Mouse (Mus musculus): ENCODE measurements around the gene Dlgap3. TPM values are rescaled to one million over a fixed set of nuclear protein-coding genes. Genes with fewer than 3 reads are reported as not detected.

The Dlgap3 gene
- polyA plus RNA-seq, 1 experiment from 2014 or later: 0.73 TPM

GRCm38 (mm10) chr4:127215799-127216198 is 46.8 kb downstream of the Dlgap3 start:
- peaks cover 45% of the 10 kb centered on the region for H3K27me3 ChIP-seq (replicated peaks)
- H3K27ac ChIP-seq (ENCODE audit: poor library complexity, severe bottlenecking): no peak overlapping the region
- no peaks in the 10 kb centered on the region for H3K9me3 ChIP-seq (replicated peaks)
- H3K4me2 ChIP-seq: peak overlapping the region; percentile 31; the same call in 1 of the 2 replicates
- no peaks in the 10 kb centered on the region for H3K36me3 ChIP-seq
- H3K4me1 ChIP-seq (replicated peaks): peaks cover 14% of the 10 kb centered on the region
- H3K9ac ChIP-seq: no peak overlapping the region
- peak; percentile 64; the same call in 1 of the 2 replicates for ATAC-seq (ENCODE audit: insufficient number of reproducible peaks, low FRiP score)
- WGBS: 23% methylated on average over 6 of the region's 9 CpGs
- H3K4me3 ChIP-seq: no peak overlapping the region

GRCm38 (mm10) chr4:127216251-127216651 is 47.2 kb downstream of the Dlgap3 start:
- Histone ChIP-seq H3K4me3 (no peak overlapping the region), H3K36me3 (no peaks in the 10 kb centered on the region), H3K27me3 (replicated peaks) (peaks cover 45% of the 10 kb centered on the region), H3K4me2 (0 out of 2 replicates have a peak overlapping the region, but pooled peaks have one; percentile 31), H3K9me3 (replicated peaks) (no peaks in the 10 kb centered on the region), H3K27ac (ENCODE audit: poor library complexity, severe bottlenecking) (no peak overlapping the region), H3K9ac (no peak overlapping the region), H3K4me1 (replicated peaks) (peaks cover 14% of the 10 kb centered on the region)
- no peak for ATAC-seq (ENCODE audit: insufficient number of reproducible peaks, low FRiP score)
- 65% methylated on average over 4 of the region's 4 CpGs for WGBS

- Histone ChIP-seq H3K27ac (ENCODE audit: poor library complexity, severe bottlenecking) (no peak overlapping the region), H3K4me3 (no peak overlapping the region), H3K36me3 (no peaks in the 10 kb centered on the region), H3K27me3 (replicated peaks) (peaks cover 45% of the 10 kb centered on the region), H3K4me2 (no peak overlapping the region), H3K4me1 (replicated peaks) (peaks cover 14% of the 10 kb centered on the region), H3K9ac (no peak overlapping the region), H3K9me3 (replicated peaks) (no peaks in the 10 kb centered on the region)
- ATAC-seq (ENCODE audit: insufficient number of reproducible peaks, low FRiP score): no peak
- 56% methylated on average over 11 of the region's 11 CpGs for WGBS
Measured at GRCm38 (mm10) chr4:127217048-127217447, 48.0 kb downstream of the Dlgap3 start.

- H3K4me1 ChIP-seq (replicated peaks): peaks cover 6% of the 10 kb centered on the region; the same call in 1 of the 2 replicates
- no peaks in the 10 kb centered on the region for H3K36me3 ChIP-seq
- no peaks in the 10 kb centered on the region for H3K9me3 ChIP-seq (replicated peaks)
- no peak for ATAC-seq (ENCODE audit: insufficient number of reproducible peaks, low FRiP score)
- no peak overlapping the region for H3K4me3 ChIP-seq
- H3K9ac ChIP-seq: no peak overlapping the region
- WGBS: 41% methylated on average over 10 of the region's 10 CpGs
- no peak overlapping the region for H3K27ac ChIP-seq (ENCODE audit: poor library complexity, severe bottlenecking)
- no peak overlapping the region for H3K4me2 ChIP-seq
- peaks cover 52% of the 10 kb centered on the region for H3K27me3 ChIP-seq (replicated peaks)
Measured at GRCm38 (mm10) chr4:127223291-127223690, 54.3 kb downstream of the Dlgap3 start.

- H3K9ac ChIP-seq: no peak overlapping the region
- H3K27me3 ChIP-seq (replicated peaks): peaks cover 54% of the 10 kb centered on the region
- no peaks in the 10 kb centered on the region for H3K9me3 ChIP-seq (replicated peaks)
- no peak overlapping the region for H3K4me2 ChIP-seq
- H3K36me3 ChIP-seq: no peaks in the 10 kb centered on the region
- H3K4me3 ChIP-seq: no peak overlapping the region
- peaks cover 6% of the 10 kb centered on the region; the same call in 1 of the 2 replicates for H3K4me1 ChIP-seq (replicated peaks)
- ATAC-seq (ENCODE audit: insufficient number of reproducible peaks, low FRiP score): no peak
- 66% methylated on average over 4 of the region's 4 CpGs for WGBS
- no peak overlapping the region for H3K27ac ChIP-seq (ENCODE audit: poor library complexity, severe bottlenecking)
Measured at GRCm38 (mm10) chr4:127223755-127224154, 54.8 kb downstream of the Dlgap3 start.

- Histone ChIP-seq H3K27ac (ENCODE audit: poor library complexity, severe bottlenecking) (no peak overlapping the region), H3K4me2 (peak overlapping the region; percentile 38), H3K36me3 (no peaks in the 10 kb centered on the region), H3K27me3 (replicated peaks) (peaks cover 59% of the 10 kb centered on the region), H3K9ac (no peak overlapping the region), H3K4me1 (replicated peaks) (peaks cover 6% of the 10 kb centered on the region; the same call in 1 of the 2 replicates), H3K9me3 (replicated peaks) (no peaks in the 10 kb centered on the region), H3K4me3 (no peak overlapping the region)
- no peak for ATAC-seq (ENCODE audit: insufficient number of reproducible peaks, low FRiP score)
- WGBS: 23% methylated on average over 19 of the region's 19 CpGs
Measured at GRCm38 (mm10) chr4:127224444-127225100, 55.6 kb downstream of the Dlgap3 start.

- Histone ChIP-seq H3K4me3 (no peak overlapping the region), H3K36me3 (no peaks in the 10 kb centered on the region), H3K27ac (ENCODE audit: poor library complexity, severe bottlenecking) (no peak overlapping the region), H3K9me3 (replicated peaks) (no peaks in the 10 kb centered on the region), H3K4me2 (no peak overlapping the region), H3K9ac (no peak overlapping the region), H3K4me1 (replicated peaks) (peaks cover 6% of the 10 kb centered on the region; the same call in 1 of the 2 replicates), H3K27me3 (replicated peaks) (peaks cover 59% of the 10 kb centered on the region)
- WGBS: 56% methylated on average over 4 of the region's 4 CpGs
- ATAC-seq (ENCODE audit: insufficient number of reproducible peaks, low FRiP score): no peak
Measured at GRCm38 (mm10) chr4:127226067-127226466, 57.1 kb downstream of the Dlgap3 start.

GRCm38 (mm10) chr4:127227051-127227673 is 58.2 kb downstream of the Dlgap3 start:
- ATAC-seq (ENCODE audit: insufficient number of reproducible peaks, low FRiP score): no peak
- H3K9me3 ChIP-seq (replicated peaks): no peaks in the 10 kb centered on the region
- WGBS: 36% methylated on average over 17 of the region's 17 CpGs
- H3K4me1 ChIP-seq (replicated peaks): peaks cover 6% of the 10 kb centered on the region; the same call in 1 of the 2 replicates
- H3K36me3 ChIP-seq: no peaks in the 10 kb centered on the region
- no peak overlapping the region for H3K27ac ChIP-seq (ENCODE audit: poor library complexity, severe bottlenecking)
- H3K4me3 ChIP-seq: no peak overlapping the region
- H3K9ac ChIP-seq: no peak overlapping the region
- H3K4me2 ChIP-seq: no peak overlapping the region
- peaks cover 65% of the 10 kb centered on the region for H3K27me3 ChIP-seq (replicated peaks)

GRCm38 (mm10) chr4:127232028-127232427 is 63.0 kb downstream of the Dlgap3 start:
- peaks cover 14% of the 10 kb centered on the region; the same call in 1 of the 2 replicates for H3K4me1 ChIP-seq (replicated peaks)
- H3K36me3 ChIP-seq: no peaks in the 10 kb centered on the region
- H3K4me2 ChIP-seq: no peak overlapping the region
- WGBS: 41% methylated on average over 6 of the region's 6 CpGs
- no peak overlapping the region for H3K4me3 ChIP-seq
- no peak for ATAC-seq (ENCODE audit: insufficient number of reproducible peaks, low FRiP score)
- H3K27ac ChIP-seq (ENCODE audit: poor library complexity, severe bottlenecking): no peak overlapping the region
- H3K27me3 ChIP-seq (replicated peaks): peaks cover 57% of the 10 kb centered on the region
- no peaks in the 10 kb centered on the region for H3K9me3 ChIP-seq (replicated peaks)
- H3K9ac ChIP-seq: no peak overlapping the region

- 65% methylated on average over 5 of the region's 5 CpGs for WGBS
- H3K9me3 ChIP-seq (replicated peaks): no peaks in the 10 kb centered on the region
- H3K27ac ChIP-seq (ENCODE audit: poor library complexity, severe bottlenecking): no peak overlapping the region
- ATAC-seq (ENCODE audit: insufficient number of reproducible peaks, low FRiP score): no peak
- H3K27me3 ChIP-seq (replicated peaks): peaks cover 57% of the 10 kb centered on the region
- no peaks in the 10 kb centered on the region for H3K36me3 ChIP-seq
- no peak overlapping the region for H3K4me2 ChIP-seq
- no peak overlapping the region for H3K4me3 ChIP-seq
- H3K9ac ChIP-seq: no peak overlapping the region
- peaks cover 11% of the 10 kb centered on the region; the same call in 1 of the 2 replicates for H3K4me1 ChIP-seq (replicated peaks)
Measured at GRCm38 (mm10) chr4:127232551-127232950, 63.5 kb downstream of the Dlgap3 start.

GRCm38 (mm10) chr4:127233416-127234125 is 64.6 kb downstream of the Dlgap3 start:
- peaks cover 7% of the 10 kb centered on the region; the same call in 1 of the 2 replicates for H3K4me1 ChIP-seq (replicated peaks)
- H3K36me3 ChIP-seq: no peaks in the 10 kb centered on the region
- no peak overlapping the region for H3K4me3 ChIP-seq
- no peak overlapping the region for H3K9ac ChIP-seq
- H3K9me3 ChIP-seq (replicated peaks): no peaks in the 10 kb centered on the region
- WGBS: 74% methylated on average over 40 of the region's 40 CpGs
- peaks cover 59% of the 10 kb centered on the region for H3K27me3 ChIP-seq (replicated peaks)
- H3K4me2 ChIP-seq: no peak overlapping the region
- no peak overlapping the region for H3K27ac ChIP-seq (ENCODE audit: poor library complexity, severe bottlenecking)
- no peak for ATAC-seq (ENCODE audit: insufficient number of reproducible peaks, low FRiP score)

All from heart, embryonic 12.5 days (tissue).